ENCODE assay signal across 10 mouse cellular contexts in the genomic region with DNA sequence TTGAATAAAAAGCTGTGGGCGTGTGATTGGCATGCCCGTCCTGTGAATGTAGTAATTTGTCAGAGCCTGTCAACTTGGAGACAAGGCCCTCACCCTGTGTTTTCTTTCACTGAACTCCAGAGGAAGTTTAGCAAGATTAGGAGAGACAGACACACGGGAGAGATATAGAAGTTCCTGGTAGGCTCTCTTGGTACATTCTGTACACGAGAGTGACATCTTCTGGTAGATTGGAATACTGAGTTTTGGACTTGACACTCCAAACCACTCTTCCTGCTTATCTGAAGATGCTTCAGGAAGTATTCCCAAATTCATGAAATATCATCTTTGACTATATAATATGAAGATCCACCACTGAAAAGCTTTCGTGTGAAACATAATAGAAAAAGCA.
DNase-seq lines count a peak whose midpoint lies in the region; ATAC-seq and TF ChIP-seq lines count a peak whose summit lies in the region.
"Had no signal": no experiment of that assay in that cellular context is flagged by ENCODE, and none has a peak within 500 bp of the region (broad histone marks: within the 10 kb centered on the region; RNA-seq: fewer than 3 reads in every experiment).

No protein-coding gene starts in this region.

- intact Hi-C loops in left cerebral cortex, postnatal 14 days (cut with DNase I): loop anchor here (5.0 to 10.0 kb wide), 3 partner anchors 945 to 1278 kb away; a partner anchor contains a TSS

- WGBS in cerebellum, adult 2 months: 32% methylated on average over 5 of the region's 5 CpGs
- WGBS in neural tube, embryonic 12.5 days: 45% methylated on average over 5 of the region's 5 CpGs
- 24% methylated on average over 5 of the region's 5 CpGs for WGBS in heart, embryonic 10.5 days

- peak; percentile 53; the same call in 1 of the 2 replicates for ATAC-seq in neural tube, embryonic 12.5 days (ENCODE audit: low FRiP score, low read depth)

- no peak for TF ChIP-seq POLR2A in cerebellum, adult 2 months (IDR thresholded peaks at IDR 0.05; ENCODE audit: borderline replicate concordance, insufficient read depth, low read length)

- no peak overlapping the region for H3K9ac ChIP-seq in neural tube, embryonic 12.5 days
- H3K9ac ChIP-seq: limb, embryonic 15.5 days had no signal

- TF ChIP-seq CTCF in cerebellum, adult 2 months (IDR thresholded peaks at IDR 0.05; ENCODE audit: borderline replicate concordance, insufficient read depth, low read depth, low read length): peak; percentile 20; the same call in 1 of the 2 replicates

- no peak overlapping the region for H3K4me2 ChIP-seq in neural tube, embryonic 12.5 days (replicated peaks)
- H3K4me2 ChIP-seq: limb, embryonic 15.5 days had no signal

- H3K36me3 ChIP-seq in neural tube, embryonic 12.5 days: no peaks in the 10 kb centered on the region
- no peaks in the 10 kb centered on the region for H3K36me3 ChIP-seq in heart, embryonic 10.5 days
- H3K36me3 ChIP-seq: limb, embryonic 15.5 days had no signal

- no peaks in the 10 kb centered on the region for H3K9me3 ChIP-seq in neural tube, embryonic 12.5 days
- H3K9me3 ChIP-seq in heart, embryonic 10.5 days: no peaks in the 10 kb centered on the region
- H3K9me3 ChIP-seq: limb, embryonic 15.5 days had no signal

- H3K4me3 ChIP-seq in cerebellum, adult 2 months (replicated peaks; ENCODE audit: insufficient read depth, low read depth, low read length): no peak overlapping the region
- H3K4me3 ChIP-seq in neural tube, embryonic 12.5 days: no peak overlapping the region
- H3K4me3 ChIP-seq in heart, embryonic 10.5 days: no peak overlapping the region
- H3K4me3 ChIP-seq: limb, embryonic 15.5 days had no signal

- H3K27me3 ChIP-seq in cerebellum, adult 2 months (ENCODE audit: control insufficient read depth, insufficient read depth, low read length): no peaks in the 10 kb centered on the region; the same call in 1 of the 2 replicates
- H3K27me3 ChIP-seq in neural tube, embryonic 12.5 days (replicated peaks): no peaks in the 10 kb centered on the region
- H3K27me3 ChIP-seq in heart, embryonic 10.5 days (ENCODE audit: insufficient read depth, poor library complexity, severe bottlenecking): no peaks in the 10 kb centered on the region
- H3K27me3 ChIP-seq: limb, embryonic 15.5 days had no signal

- no peak overlapping the region for H3K27ac ChIP-seq in cerebellum, adult 2 months (ENCODE audit: insufficient read depth, low read length)
- H3K27ac ChIP-seq in neural tube, embryonic 12.5 days: no peak overlapping the region
- no peak overlapping the region for H3K27ac ChIP-seq in heart, embryonic 10.5 days
- H3K27ac ChIP-seq: limb, embryonic 15.5 days had no signal

- DNase-seq in cerebellum, adult 2 months: no peak
- DNase-seq in cerebellum, adult 8-10 months: no peak
- peak; percentile 26 to 45 for DNase-seq in left cerebral cortex, postnatal 14 days (ENCODE audit: low spot score in 2 of 2)
- DNase-seq in left cerebral cortex, adult 9 months (ENCODE audit: low spot score in 2 of 2): no peak
- peak; percentile 70 for DNase-seq in embryo, embryonic 10.5 days (ENCODE audit: low spot score)
- DNase-seq in heart, embryonic 10.5 days (ENCODE audit: low spot score): no peak
- no peak for DNase-seq in right cerebral cortex, postnatal 4 days
- DNase-seq: cerebellum, adult 18-20 months had no signal

- H3K4me1 ChIP-seq in cerebellum, adult 2 months (ENCODE audit: control insufficient read depth, insufficient read depth, low read length): 0 out of 2 replicates have a peak, but pooled peaks cover 2% of the 10 kb centered on the region
- no peaks in the 10 kb centered on the region for H3K4me1 ChIP-seq in neural tube, embryonic 12.5 days
- H3K4me1 ChIP-seq in heart, embryonic 10.5 days: no peaks in the 10 kb centered on the region
- H3K4me1 ChIP-seq: limb, embryonic 15.5 days had no signal

Comparison
In these comparisons a context has a peak if more than half of its experiments do, and no peak if none do; other contexts are left out.
1. DNase-seq: peak in left cerebral cortex, postnatal 14 days (2 of 2) and embryo, embryonic 10.5 days (single experiment); none in cerebellum, adult 2 months (0 of 2), cerebellum, adult 8-10 months (single experiment), left cerebral cortex, adult 9 months (0 of 2), heart, embryonic 10.5 days (single experiment) and right cerebral cortex, postnatal 4 days (single experiment).